Mouse (Mus musculus) heart, embryonic 14.5 days (tissue): ENCODE measurements around the gene Rpsa. TPM values are rescaled to one million over a fixed set of nuclear protein-coding genes. Genes with fewer than 3 reads are reported as not detected.

Experiments used
- ATAC-seq: fragments of 200-750 bp; cut with Nextera tagmentation; 2 replicates; pipeline ENCODE4 v1.8.0; 2017; ENCODE audit warnings: low read depth, moderate TSS enrichment; ENCODE audit not compliant: insufficient number of reproducible peaks, insufficient read depth, low FRiP score
- H3K27ac ChIP-seq, 2 experiments: fragments of 200-500 bp in 1 of 2; fragments of 300-500 bp in 1 of 2; sonication (generic) in 1 of 2; replicated peaks in 1 of 2; 2 replicates each; pipeline ENCODE4 v1.5.1; 2012 to 2014; ENCODE audit warnings: low read depth in 2 of 2, low read length in 2 of 2, control low read depth in 1 of 2, mild to moderate bottlenecking in 1 of 2, mixed read lengths in 1 of 2; ENCODE audit not compliant: control insufficient read depth in 1 of 2, insufficient read depth in 1 of 2
- H3K27me3 ChIP-seq: fragments of 300-500 bp; sonication (generic); 2 replicates; pipeline ENCODE4 v1.6.1; 2014; ENCODE audit warnings: mild to moderate bottlenecking, low read length, control low read depth; ENCODE audit not compliant: control insufficient read depth, insufficient read depth
- H3K36me3 ChIP-seq: fragments of 300-500 bp; sonication (generic); 2 replicates; pipeline ENCODE4 v1.6.1; 2014; ENCODE audit warnings: mild to moderate bottlenecking, control low read depth, low read length, mixed read lengths; ENCODE audit not compliant: control insufficient read depth, insufficient read depth
- H3K4me1 ChIP-seq, 2 experiments: fragments of 200-500 bp in 1 of 2; fragments of 300-500 bp in 1 of 2; sonication (generic) in 1 of 2; 2 replicates each; pipeline ENCODE4 v1.6.1; 2012 to 2014; ENCODE audit warnings: low read length in 2 of 2, control low read depth in 1 of 2, mixed read lengths in 1 of 2; ENCODE audit not compliant: control insufficient read depth in 2 of 2, insufficient read depth in 2 of 2
- H3K4me2 ChIP-seq: fragments of 300-500 bp; sonication (generic); 2 replicates; pipeline ENCODE4 v1.6.1; 2014; ENCODE audit warnings: mild to moderate bottlenecking, low read length
- H3K4me3 ChIP-seq, 2 experiments: fragments of 200-500 bp in 1 of 2; fragments of 300-500 bp in 1 of 2; sonication (generic) in 1 of 2; 2 replicates each; pipeline ENCODE4 v1.5.1; 2012 to 2014; ENCODE audit warnings: low read length in 2 of 2, mild to moderate bottlenecking in 2 of 2, control low read depth in 1 of 2, low read depth in 1 of 2, moderate library complexity in 1 of 2; ENCODE audit not compliant: control insufficient read depth in 1 of 2, insufficient read depth in 1 of 2
- H3K9ac ChIP-seq: fragments of 300-500 bp; sonication (generic); 2 replicates; pipeline ENCODE4 v1.6.1; 2014; ENCODE audit warnings: mild to moderate bottlenecking, low read length
- H3K9me3 ChIP-seq: fragments of 300-500 bp; sonication (generic); 2 replicates; pipeline ENCODE4 v1.6.1; 2016; ENCODE audit warnings: low read length, control low read depth; ENCODE audit not compliant: control insufficient read depth
- WGBS: fragments of 180-500 bp; shearing (Covaris S2); extraction: QIAGEN DNeasy Blood & Tissue Kit; methylation state at CpG from one replicate; pipeline ENCODE4 v1.1.7; 2014; 5-methylcytosine and 5-hydroxymethylcytosine counted together
- polyA plus RNA-seq: library from polyadenylated mRNA; unstranded; fragments of >200 nt; fragmentation: Nextera tagmentation; extraction: Ambion mirVana; gene quantifications from 2 replicates; pipeline ENCODE4 v1.2.1, GENCODE M21; 2014

Rpsa gene
- polyA plus RNA-seq, 1 experiment from 2014 or later: 1,200 TPM

DNA sequence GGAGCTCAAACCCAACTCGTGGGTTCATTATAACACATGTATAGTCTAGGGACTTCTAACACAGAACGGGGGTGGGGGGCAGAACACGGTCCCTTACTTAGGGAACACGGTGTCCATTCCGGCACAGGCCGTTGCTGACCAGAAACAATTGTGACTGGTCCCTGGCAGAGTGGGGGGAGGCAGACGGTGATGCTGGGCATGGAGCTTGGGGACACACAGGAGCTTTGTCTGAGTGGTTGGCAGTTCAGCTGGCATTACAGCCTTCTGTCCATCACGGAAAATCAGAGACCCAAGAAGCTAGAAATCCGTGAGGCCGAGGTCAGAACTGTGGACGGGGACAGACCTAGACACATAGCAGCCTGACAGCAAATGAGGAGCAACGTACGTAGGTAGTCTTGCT lies 17.0 kb downstream of the Rpsa start:
- Histone ChIP-seq H3K27ac (no peak overlapping the region), H3K4me3 (no peak overlapping the region), H3K4me1 (no peaks in the 10 kb centered on the region), H3K9ac (no peak overlapping the region), H3K27me3 (no peaks in the 10 kb centered on the region), H3K36me3 (no peaks in the 10 kb centered on the region), H3K4me2 (no peak overlapping the region), H3K9me3 (no peaks in the 10 kb centered on the region)
- ATAC-seq: no peak
- WGBS: 87% methylated on average over 13 of the region's 13 CpGs

DNA sequence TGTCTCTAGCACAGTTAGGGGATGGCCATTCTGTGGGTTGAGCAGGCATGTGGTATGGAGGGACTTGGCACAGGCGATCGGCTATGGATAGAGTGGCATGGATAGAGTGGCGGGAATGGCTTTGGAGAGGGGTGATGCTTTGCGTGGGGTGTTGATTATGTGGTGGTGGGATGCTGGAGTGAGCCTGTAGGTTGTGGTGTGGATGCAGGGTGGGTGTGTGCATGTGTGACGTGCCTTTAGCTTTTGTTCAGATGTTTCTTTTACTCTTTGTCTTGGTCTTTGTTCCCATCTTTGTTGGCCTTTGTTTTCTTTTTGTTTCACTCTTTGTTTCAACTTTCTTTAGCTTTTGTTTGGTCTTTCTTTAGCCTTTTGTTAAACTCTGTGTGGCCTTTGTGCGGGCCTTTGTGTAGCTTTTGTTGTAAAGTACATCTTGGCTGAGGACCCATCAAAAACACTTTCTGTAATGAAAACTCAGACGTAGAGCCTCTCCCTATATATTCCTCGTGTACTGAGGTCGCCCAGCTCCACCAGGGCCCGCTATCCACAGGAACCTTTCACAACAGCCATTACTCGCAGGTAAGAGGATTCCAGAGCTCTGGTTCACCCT lies 21.8 kb downstream of the Rpsa start, which contains the start of gene Mobp:
Gene Mobp, plus strand, starts transcription at position 486 of the 607 bp plus-strand sequence.
- H3K36me3 ChIP-seq: no peaks in the 10 kb centered on the region
- ATAC-seq: no peak
- WGBS: 75% methylated on average over 11 of the region's 11 CpGs
- H3K27ac ChIP-seq: no peak within 1 kb of the TSS
- no peaks in the 10 kb centered on the region; the same call in 1 of the 2 replicates for H3K27me3 ChIP-seq
- no peak within 1 kb of the TSS for H3K9ac ChIP-seq
- no peak within 1 kb of the TSS for H3K4me2 ChIP-seq
- H3K9me3 ChIP-seq: no peaks in the 10 kb centered on the region
- H3K4me3 ChIP-seq: no peak within 1 kb of the TSS
- H3K4me1 ChIP-seq: no peaks in the 10 kb centered on the region

DNA sequence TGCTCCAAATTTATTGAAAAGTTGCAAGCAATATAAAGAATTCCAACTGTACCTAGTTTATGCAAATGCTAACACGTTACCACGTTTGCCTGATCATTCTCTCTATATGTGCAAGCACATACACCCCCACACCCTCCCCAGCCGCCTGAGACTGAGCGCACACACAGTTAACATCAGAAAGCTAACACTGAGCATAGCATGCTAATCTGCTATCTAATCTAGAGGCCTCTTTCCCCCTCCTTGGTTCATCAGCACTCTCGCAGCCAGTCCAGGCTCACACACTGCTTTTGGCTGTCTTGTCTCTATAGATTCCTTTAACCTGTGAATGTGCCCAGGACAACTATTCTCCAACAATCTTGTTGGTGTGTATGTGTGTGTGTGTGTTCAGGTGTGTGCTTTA lies 23.7 kb downstream of the Rpsa start:
- ATAC-seq: no peak
- no peaks in the 10 kb centered on the region for H3K9me3 ChIP-seq

DNA sequence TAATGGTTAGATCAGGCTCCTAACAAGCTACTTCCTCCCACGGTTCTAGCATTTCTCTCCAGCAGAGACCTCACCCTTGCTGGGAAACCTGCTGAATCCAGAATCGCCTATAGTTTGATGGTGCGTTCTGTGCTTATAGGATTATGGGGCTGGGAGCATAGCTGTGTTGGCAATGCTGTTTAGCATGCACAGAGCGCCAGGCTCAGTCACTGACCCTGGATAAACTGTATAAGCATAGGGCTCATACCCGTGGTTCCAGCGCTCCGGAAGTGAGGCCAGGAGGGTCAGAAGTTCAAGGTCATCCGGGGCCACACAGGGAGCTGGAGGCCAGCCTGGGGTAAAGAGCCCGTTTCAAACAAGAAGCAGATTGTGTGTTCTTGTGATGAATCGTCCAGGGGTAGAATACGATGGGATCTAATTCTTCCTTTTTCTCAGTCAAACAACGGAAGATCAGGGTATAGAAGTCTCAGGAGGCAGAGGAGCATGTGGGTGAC lies 24.5 kb downstream of the Rpsa start:
- no peaks in the 10 kb centered on the region for H3K4me1 ChIP-seq
- no peak overlapping the region for H3K4me3 ChIP-seq
- no peak for ATAC-seq
- no peaks in the 10 kb centered on the region for H3K36me3 ChIP-seq
- no peaks in the 10 kb centered on the region for H3K9me3 ChIP-seq
- no peak overlapping the region for H3K9ac ChIP-seq
- WGBS: 75% methylated on average over 12 of the region's 12 CpGs
- no peaks in the 10 kb centered on the region; the same call in 1 of the 2 replicates for H3K27me3 ChIP-seq
- H3K4me2 ChIP-seq: no peak overlapping the region
- H3K27ac ChIP-seq: no peak overlapping the region

More for the DNA sequence above, 23.7 kb downstream of the Rpsa start:
- Histone ChIP-seq H3K36me3 (no peaks in the 10 kb centered on the region), H3K4me3 (no peak overlapping the region), H3K9ac (no peak overlapping the region), H3K27me3 (no peaks in the 10 kb centered on the region; the same call in 1 of the 2 replicates), H3K27ac (no peak overlapping the region), H3K4me2 (no peak overlapping the region), H3K4me1 (no peaks in the 10 kb centered on the region)
- 50% methylated on average over 5 of the region's 5 CpGs for WGBS

DNA sequence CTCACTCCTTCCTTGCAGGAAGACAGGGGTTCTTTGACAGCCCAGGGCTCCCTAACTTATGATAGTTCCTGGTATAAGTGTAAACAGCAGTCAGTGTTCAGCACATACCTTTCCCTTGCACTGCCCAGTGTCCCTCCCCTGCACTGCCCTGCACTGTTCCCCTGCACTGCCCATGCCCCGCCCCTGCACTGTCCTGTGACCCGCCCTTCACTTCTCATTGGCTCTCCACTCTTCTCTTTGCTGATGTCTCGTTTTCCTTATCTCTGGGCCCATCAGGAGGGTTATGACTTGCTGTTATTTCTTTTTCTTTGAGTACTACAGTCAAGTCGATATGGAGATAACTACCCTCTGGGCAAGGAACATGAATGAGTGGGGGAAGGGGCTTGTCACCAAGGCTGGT lies 30.6 kb downstream of the Rpsa start:
- Histone ChIP-seq H3K9ac (no peak overlapping the region), H3K27ac (no peak overlapping the region), H3K9me3 (no peaks in the 10 kb centered on the region), H3K4me1 (no peaks in the 10 kb centered on the region), H3K36me3 (no peaks in the 10 kb centered on the region), H3K27me3 (no peaks in the 10 kb centered on the region), H3K4me3 (no peak overlapping the region), H3K4me2 (no peak overlapping the region)
- 35% methylated on average over 4 of the region's 4 CpGs for WGBS
- ATAC-seq: no peak

DNA sequence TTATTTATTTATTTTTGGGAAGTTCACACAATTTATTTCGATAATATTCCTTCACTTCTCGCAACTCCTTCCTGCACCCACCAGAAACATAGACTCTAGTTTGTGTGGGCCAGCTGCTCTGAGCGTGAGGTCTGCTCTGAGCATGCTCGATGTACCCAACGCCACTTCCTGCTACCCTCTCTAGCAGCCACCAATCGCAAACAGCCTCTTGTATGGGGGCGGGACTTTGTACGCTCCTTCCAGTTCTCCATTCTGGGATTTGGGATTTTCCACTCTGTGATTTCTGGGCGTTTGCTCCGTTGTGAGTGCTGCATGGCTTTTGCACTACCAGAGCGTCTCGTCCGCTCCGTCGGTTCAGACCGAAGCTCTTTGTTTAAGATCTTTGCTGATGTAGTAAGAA lies 36.4 kb downstream of the Rpsa start:
- 84% methylated on average over 16 of the region's 16 CpGs for WGBS
- H3K4me2 ChIP-seq: no peak overlapping the region
- peaks cover under 1% of the 10 kb centered on the region; the same call in 1 of the 2 replicates for H3K27me3 ChIP-seq
- no peak overlapping the region for H3K27ac ChIP-seq
- no peaks in the 10 kb centered on the region for H3K4me1 ChIP-seq
- no peak overlapping the region for H3K9ac ChIP-seq
- ATAC-seq: no peak
- H3K4me3 ChIP-seq: no peak overlapping the region
- H3K36me3 ChIP-seq: no peaks in the 10 kb centered on the region
- no peaks in the 10 kb centered on the region for H3K9me3 ChIP-seq

DNA sequence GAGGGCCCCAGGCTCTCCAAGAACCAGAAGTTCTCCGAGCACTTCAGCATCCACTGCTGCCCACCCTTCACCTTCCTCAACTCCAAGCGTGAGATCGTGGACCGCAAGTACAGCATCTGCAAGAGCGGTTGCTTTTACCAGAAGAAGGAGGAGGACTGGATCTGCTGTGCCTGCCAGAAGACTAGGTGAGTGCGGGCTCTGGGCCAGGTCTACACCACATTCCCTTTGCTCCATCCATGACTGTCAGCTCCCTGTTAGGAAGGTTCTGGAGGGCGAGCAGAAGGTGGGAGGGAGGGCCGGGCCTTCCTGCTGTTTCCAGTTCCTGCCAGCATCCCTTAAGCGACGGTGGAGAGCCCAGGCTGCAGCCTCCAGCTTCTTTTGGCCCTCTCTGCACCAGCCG lies 40.3 kb downstream of the Rpsa start:
- Histone ChIP-seq H3K27me3 (peaks cover 6% of the 10 kb centered on the region; the same call in 1 of the 2 replicates), H3K27ac (no peak overlapping the region), H3K4me3 (no peak overlapping the region), H3K4me1 (no peaks in the 10 kb centered on the region), H3K9me3 (no peaks in the 10 kb centered on the region), H3K9ac (no peak overlapping the region), H3K36me3 (no peaks in the 10 kb centered on the region), H3K4me2 (no peak overlapping the region)
- ATAC-seq: no peak
- 54% methylated on average over 10 of the region's 11 CpGs for WGBS

DNA sequence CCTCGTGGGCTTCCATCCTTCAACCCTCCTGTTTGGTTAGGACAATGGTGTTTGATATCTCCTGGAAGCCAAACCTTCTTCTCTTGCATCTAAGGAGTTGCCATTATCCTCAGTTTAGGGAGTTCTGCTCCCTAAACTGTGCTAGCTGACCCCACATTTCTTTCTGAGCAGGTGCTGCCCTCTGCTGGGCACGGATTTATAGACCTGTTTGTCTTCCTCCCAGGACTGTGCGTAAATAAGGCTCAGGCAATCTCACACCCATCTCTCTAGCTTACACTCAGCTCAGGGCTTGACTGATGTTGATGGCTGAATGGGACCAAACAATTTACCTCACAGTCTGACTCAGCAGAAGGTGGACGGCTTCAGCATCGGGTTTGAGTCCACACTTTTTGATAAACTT lies 43.8 kb downstream of the Rpsa start:
- no peaks in the 10 kb centered on the region for H3K4me1 ChIP-seq
- H3K27ac ChIP-seq: no peak overlapping the region
- H3K9me3 ChIP-seq: no peaks in the 10 kb centered on the region
- no peak overlapping the region for H3K4me2 ChIP-seq
- ATAC-seq: no peak
- H3K4me3 ChIP-seq: no peak overlapping the region
- no peak overlapping the region for H3K9ac ChIP-seq
- H3K36me3 ChIP-seq: no peaks in the 10 kb centered on the region
- H3K27me3 ChIP-seq: peaks cover 6% of the 10 kb centered on the region; the same call in 1 of the 2 replicates
- 38% methylated on average over 5 of the region's 5 CpGs for WGBS
